Mouse (Mus musculus) heart, adult 18-20 months (tissue): ENCODE results near the gene Crat. TPM values are rescaled to one million over a fixed set of nuclear protein-coding genes. Genes with fewer than 3 reads are reported as not detected.

ENCODE experiments used
- DNase-seq, 2 experiments: peaks; one replicate each; pipeline ENCODE4 v3.0.0; 2021 to 2022; ENCODE audit warnings: mixed read lengths in 1 of 2
- microRNA-seq, 2 experiments: library from miRNA; unstranded; fragments of <30 nt; microRNA quantifications; one replicate each; pipeline ENCODE4 v1.2.0; 2022
- total RNA-seq, 2 experiments: library from RNA; stranded (reverse); gene quantifications; 2 replicates each; pipeline ENCODE4 v1.2.3; 2021

Gene Crat
- total RNA-seq, 2 experiments from 2014 or later, result 507 to 509 TPM

DNA sequence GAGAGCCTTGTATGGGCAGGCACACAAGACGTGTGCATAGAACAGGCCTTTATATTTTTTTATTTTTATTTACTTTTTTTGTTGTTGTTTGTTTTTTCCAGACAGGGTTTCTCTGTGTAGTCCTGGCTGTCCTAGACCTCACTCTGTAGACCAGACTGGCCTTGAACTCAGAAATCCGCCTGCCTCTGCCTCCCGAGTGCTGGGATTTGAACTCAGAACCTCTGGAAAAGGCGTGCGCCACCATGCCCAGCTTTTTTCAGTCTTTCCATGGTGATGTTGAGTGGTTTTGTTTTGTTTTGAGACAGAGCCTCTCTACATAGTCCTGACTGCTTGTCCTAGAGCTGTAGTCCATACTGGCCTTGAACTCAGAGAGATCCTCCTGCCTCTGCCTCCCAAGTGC is 42.9 kb downstream of the Crat start:
- DNase-seq, result no peak

DNA sequence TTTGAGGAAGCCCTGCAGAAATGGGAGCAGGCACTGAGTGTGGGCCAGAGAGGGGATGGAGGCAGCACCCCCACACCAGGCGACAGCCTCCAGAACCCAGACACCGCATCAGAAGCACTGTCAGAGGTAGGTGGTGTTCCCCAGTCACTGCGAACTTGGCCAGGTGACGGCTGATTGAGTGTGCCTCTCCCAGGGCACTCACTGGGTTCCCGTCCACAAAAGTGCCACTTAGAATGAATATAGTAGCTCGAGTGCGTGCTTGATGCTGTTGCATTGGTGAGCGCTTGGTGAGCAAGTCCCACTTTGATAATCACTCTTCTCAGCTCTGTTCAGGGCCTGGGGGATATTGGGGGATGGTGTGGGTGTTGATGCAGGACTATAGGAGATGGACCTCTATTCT is 44.1 kb downstream of the Crat start:
- no peak for DNase-seq

DNA sequence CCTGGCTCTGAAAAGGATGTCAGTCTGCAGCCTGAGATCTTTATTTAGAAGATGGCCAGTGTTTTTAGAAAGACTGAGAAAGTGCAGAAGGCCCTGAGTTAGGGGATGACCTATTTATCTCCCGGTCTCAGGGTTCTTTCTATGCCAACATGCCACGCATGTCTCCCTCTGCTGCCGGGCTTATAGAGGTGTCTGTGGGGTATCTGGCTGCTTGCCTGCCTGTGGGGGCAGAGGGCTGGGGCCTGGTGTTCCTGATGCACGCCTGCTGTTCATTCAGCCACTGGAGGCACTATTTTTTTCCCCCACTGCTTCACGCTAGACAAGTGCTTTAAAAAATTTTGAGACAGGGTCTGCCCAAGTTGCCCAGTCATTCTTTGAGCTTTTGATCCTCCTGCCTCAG is 49.4 kb downstream of the Crat start:
- peak; percentile 54 to 61 for DNase-seq

DNA sequence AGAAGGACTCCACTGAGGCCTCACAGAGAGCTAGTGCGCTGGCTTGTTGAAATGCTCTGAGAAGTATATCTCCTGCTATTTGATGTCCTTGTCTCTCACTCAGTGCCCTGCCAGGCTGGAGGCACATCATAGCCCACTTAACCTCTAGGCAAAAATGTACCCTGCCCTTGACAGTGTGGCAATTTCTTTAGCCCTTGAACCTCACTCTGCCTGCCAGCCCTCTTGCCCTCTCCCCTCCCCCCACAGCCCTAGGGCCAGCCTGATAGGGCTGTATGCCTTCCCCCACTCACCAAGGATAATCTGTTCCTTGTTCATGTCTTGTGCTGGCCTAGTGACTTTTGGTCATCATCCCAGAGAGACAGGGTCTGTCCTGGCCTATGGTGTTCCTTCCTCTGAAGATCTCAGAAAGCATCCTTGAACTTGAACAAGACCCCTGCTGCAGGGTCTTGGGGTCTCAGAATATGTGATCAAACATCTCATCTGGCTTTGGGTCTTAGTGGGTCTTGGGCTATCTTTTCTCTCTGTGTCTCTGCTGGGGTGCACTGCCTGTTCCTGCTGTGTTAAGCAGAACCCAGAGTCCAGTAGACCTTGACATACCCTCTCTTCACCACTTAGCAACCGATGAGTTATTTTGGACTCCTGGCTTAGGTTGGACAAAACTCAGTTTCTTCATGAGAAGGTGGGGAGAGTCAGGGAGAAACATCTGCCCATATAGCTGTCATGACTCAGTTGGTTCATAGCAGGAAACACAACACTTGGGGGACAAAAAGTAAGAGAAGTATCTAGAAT is 50.1 kb downstream of the Crat start:
- peak in 1 of 2 experiments; percentile 36 for DNase-seq

DNA sequence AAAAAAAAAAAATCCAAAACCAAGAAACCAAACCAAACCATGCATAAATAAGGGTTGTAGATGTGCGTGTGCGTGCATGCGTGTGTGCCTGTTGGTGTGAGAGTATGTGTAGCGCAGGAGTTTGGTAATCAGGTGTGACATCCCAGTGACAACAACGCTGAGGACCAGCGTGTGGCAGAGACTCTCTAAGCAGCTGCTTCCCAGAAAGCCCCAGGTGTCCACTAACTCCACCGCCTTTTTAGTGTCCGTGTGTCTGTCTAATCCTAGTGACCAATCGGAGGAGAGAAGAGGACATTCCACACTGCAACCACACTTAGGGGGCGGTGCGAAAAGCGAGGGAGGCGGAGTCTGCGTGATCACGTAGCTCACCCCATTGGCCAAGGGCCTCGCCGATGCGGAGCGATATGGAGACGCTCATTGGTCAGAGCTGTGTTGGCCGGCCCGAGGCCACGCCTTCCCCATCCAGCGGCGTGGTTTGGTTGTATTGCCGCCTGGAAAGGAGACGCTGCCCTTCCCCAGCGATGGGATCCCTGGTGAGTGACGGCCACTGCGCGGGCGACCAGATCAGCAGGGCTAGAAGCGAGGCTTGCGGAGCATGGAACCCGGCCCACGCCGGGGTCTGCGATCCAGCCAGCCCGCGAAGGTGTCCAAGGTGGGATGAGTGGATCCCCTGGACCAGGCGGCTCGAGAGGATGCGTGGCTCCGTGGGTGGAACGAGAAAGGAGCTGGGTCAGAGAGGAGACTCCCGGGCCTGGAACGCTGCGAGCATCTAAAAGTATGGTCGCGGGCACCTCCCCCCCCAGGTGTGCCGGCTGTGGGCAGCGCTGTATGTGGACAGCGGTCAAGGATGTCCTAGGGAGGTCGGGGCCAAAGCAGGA is 51.6 kb downstream of the Crat start, which contains the start of gene Miga2:
Gene Miga2 (plus strand): TSS at position 461 of the 878 bp plus-strand sequence.
- peak; percentile 99 to 100 for DNase-seq

DNA sequence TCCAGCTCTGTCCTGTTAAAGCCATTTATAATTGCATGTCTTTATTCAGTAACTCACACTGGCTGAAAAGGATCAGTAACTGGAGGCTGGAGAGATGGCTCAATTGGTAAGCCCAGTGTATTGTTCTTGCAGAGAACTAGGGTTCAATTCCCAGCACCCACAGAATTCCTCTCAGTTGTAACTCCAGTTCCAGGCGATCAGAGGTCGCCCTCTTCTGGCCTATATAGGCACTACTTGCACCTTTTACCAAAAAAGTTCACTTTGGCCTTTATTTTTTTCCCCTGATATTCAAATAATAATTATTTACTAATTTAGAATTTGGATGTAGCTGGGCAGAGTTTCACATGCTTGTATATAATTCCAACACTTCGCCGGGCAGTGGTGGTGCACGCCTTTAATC is 52.7 kb downstream of the Crat start:
- DNase-seq, result no peak

DNA sequence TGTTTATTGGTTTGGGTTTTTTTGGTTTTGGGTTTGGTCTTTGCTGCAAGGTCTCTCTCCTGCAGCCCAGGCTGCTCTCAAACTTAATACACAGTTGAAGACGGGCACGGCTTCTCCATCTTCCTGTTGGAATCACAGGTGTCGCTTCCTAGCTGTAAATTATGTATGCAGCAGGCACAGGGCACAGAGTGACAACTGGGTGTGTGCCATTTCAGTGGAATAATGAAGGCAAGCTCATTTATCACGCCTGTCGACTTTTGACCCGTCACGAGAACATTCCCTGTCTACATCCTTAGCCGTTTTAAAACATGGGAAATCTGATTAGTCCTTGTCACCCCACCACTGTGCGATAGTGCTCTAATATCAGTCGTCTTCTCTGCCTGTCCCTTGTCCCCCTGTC is 55.0 kb downstream of the Crat start:
- DNase-seq, result no peak

DNA sequence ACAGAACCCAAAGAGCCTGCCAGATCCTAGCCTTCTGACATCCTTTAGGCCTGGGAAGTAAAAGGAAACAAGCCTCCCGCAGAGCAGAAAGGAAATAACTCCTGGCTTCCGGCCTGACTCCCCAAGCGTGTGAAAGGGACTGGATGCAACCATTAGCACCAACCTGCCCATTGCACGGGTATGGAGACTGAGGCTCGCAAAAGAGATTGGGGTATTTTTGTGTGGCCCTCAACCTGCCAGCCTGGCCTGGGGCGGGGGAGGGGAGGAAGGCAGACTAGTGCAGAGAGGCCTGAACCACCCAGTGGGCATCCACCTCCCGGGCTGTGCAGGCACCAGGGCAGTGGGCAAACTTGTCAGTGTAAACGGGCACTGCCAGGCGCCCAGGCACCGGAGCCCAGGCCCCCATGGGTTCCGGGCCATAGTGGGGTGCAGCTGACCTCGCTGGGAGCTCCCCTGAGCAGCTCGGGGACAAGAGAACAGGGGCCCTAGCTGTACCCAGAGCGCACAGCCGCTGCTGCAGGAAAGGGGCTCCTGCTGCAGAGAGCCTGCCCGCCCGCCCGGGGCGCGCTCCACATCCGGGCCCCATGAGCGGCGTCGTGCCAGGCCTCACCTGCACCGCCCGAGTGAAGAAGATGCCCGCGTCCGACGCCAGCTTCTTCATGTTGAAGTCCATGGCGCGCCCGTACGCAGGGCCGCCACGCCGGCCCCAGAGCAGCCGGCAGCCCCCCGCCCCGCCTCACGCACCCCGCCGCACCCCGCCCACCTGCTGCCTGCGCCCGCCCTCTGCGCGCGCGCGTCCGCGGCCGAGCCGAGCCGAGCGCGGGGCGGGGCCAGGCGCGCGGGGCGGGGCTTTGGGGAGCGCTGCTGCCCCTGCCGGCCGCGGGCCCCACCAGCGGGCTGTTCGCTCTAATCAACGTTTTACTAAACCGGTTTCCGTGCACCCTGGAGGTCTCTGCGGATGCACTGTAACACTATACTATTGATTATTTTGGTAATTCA is 56.8 kb downstream of the Crat start, which contains the start of gene Sh3glb2:
Gene Sh3glb2 (minus strand): TSS at position 805 of the 999 bp plus-strand sequence.
- DNase-seq, result peak; percentile 86 to 87

DNA sequence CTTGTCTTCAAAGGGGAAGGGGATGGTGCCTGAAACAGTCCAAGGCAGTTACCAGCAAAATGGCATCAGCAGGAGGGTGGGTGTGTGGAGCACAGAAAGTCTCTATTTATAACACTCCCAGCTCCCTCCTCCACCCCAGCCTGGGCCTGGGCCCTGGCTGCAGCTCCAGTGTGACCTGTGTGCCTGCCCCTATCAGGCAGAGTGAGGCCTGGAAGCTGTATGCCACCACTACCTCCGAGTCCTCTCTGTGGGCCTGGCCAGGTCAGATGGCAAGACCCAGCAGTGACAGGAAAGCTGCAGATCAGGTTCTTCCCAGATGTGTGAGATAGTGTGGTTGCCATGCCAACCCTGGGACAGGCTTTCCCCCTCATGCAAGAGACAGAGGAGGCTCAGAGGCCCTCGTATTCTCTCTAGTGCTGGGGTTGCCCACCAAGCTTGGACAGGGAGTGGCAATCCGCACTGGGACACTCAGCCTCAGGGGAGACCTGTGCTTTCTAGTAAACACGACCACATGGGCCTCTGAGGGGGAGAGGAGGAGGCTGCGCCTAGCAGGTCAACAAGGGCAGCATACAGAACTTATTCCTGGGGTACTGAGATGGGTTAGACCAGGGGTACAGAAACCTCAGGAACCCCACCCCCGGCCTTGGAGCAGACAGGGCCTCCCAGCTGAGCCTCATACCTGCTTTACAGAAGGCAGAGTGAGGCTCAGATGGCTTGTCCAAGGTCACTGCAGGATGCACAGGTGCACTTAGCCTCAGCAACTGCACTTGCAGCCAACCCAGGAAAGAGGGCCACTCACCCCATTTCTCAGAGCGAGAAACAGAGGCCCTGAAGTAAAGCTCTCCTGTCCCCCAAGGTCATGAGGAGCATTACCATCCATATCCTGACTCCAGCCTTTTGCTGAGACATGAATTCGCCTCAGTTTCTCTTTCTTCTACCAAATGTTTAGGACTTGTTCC is 57.8 kb downstream of the Crat start:
- peak; percentile 43 to 56 for DNase-seq

DNA sequence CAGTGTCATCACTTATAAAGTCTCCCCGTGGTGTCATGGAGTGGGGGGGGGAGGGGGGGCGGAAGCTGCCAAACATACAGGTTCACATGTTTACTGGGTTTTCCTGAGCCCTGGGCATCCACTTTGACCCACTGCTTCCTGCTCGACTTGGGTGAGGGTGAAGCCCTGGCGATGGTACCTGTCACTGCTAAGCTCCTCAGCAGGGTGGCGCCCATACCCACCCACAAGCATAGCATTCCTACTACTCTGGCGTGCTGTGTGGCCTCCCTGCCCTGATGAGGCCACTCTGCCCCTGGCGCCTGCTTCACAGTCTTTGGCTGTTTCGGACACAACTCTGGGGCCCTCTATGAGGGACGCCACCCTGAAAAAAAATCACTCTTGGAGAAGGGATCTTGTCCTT is 58.7 kb downstream of the Crat start:
- no peak for DNase-seq

DNA sequence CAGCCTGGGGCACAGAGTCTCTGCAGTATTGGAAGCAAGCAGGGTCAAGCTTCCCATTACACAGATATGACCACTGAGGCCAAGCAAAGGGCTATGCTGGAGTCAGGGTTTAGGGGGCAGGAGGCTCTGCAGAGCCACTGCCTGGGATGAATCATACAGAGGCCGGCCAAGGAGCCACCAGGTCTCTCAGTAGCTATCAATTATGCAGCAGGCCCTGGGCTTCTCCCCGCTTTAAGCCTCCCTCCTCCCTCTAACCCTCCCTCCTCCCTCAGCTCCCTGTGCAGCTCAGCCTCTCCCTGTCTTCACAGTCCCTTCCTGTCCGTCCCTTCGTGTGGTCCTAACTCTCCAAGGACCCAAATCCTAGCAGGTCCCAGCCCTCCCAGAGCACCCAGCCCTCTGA is 59.3 kb downstream of the Crat start:
- no peak for DNase-seq

DNA sequence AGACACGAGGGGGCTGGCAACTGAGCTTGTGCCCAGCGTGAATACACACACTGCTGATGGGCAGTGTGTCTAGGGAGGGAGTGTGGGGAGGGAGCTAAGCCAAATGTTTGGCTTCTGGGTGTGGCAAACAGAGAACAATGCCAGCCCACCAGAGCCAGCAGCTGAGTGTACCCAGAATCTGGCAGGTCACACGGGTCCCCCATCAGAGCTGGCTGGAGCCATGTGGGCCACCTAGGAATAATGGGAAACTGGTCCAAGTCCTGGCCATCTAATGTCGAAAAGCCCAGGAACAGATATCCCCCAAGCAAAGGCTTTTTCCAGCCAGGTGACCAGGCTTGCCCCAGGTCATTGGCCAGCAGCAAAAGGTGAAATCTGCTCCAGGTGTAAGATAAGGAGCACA is 59.8 kb downstream of the Crat start:
- no peak for DNase-seq

DNA sequence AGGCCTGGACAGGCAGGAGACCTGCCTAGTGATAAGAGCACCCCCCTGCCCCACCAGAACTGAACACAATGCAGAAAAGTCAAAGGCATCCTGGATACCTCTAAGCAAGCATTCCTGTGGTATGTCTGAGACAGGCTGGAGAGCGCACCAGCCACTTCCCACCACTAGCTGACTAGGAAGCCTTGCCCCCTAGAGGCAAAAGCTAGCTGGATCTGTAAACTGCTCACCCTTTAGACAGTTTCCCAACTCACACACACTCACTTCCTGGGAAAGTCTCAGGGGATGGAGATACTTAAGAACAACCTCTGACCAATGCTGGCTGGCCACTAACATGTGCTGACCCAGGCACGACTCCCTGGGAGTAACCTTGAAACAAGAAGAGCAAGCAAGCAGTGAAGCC is 64.5 kb downstream of the Crat start:
- DNase-seq, result peak; percentile 29 to 57

Small RNA genes lying within 50 kb of the gene (microRNA-seq; reads per million reads assigned to microRNA genes)
- 0 reads per million in 2 experiments for gene Gm47292

Other genes starting within 250 kb of the Crat start
- gene Endog, start 244.3 kb downstream of the Crat start, total RNA-seq, result 10 to 100 TPM; 89.0 to 98.3 TPM
- gene Spout1, start 237.4 kb downstream of the Crat start, total RNA-seq, result 1 to 10 TPM; 4.8 to 6.4 TPM
- gene Kyat1, start 210.0 kb downstream of the Crat start, total RNA-seq, result 10 to 100 TPM; 36.0 to 36.5 TPM
- gene Lrrc8a, start 178.1 kb downstream of the Crat start, total RNA-seq, result 10 to 100 TPM; 77.9 to 86.5 TPM
- 1 to 10 TPM; 3.4 to 3.6 TPM for gene Gm28035, start 175.2 kb downstream of the Crat start, total RNA-seq
- gene Phyhd1, start 149.6 kb downstream of the Crat start, total RNA-seq, result 100 to 1,000 TPM; 109 to 110 TPM
- not detected for gene Gm28038, start 134.8 kb downstream of the Crat start, total RNA-seq
- 10 to 100 TPM; 23.4 to 25.5 TPM for gene Dolk, start 129.5 kb downstream of the Crat start, total RNA-seq
- gene Nup188, start 129.4 kb downstream of the Crat start, total RNA-seq, result 10 to 100 TPM; 19.5 to 20.7 TPM
- gene Sh3glb2, start 56.5 kb downstream of the Crat start, total RNA-seq, result 10 to 100 TPM; 34.6 to 42.9 TPM
- 10 to 100 TPM; 83.0 to 85.6 TPM for gene Miga2, start 51.6 kb downstream of the Crat start, total RNA-seq
- 1 to 10 TPM; 6.4 to 7.8 TPM for gene Dolpp1, start 23.6 kb downstream of the Crat start, total RNA-seq
- gene Ptpa, start 226 bp upstream of the Crat start, total RNA-seq, result 10 to 100 TPM; 81.6 to 96.7 TPM
- gene Ier5l, start 58.4 kb upstream of the Crat start, total RNA-seq, result 1 to 10 TPM; 2.6 to 3.2 TPM
- 1 to 10 TPM in 1 of 2 experiments, under 1 TPM in 1; 0.57 to 1.2 TPM for gene Cstad, start 179.2 kb upstream of the Crat start, total RNA-seq